Mouse (Mus musculus): ENCODE measurements around the gene Rnf19b. TPM values are rescaled to one million over a fixed set of nuclear protein-coding genes. Genes with fewer than 3 reads are reported as not detected.

Rnf19b gene
- polyA plus RNA-seq, 1 experiment from 2014 or later: 26.5 TPM

GRCm38 (mm10) chr4:129020454-129020853, 37.6 kb upstream of the Rnf19b start:
- no peak overlapping the region for H3K4me2 ChIP-seq (ENCODE audit: low read length)
- no peak overlapping the region for H3K27ac ChIP-seq (ENCODE audit: low read length)
- H3K27me3 ChIP-seq (replicated peaks; ENCODE audit: control insufficient read depth, insufficient read depth, low read length): no peaks in the 10 kb centered on the region
- peaks cover 14% of the 10 kb centered on the region for H3K4me1 ChIP-seq (replicated peaks; ENCODE audit: control insufficient read depth, insufficient read depth, low read length)
- ATAC-seq: peak; percentile 64
- H3K4me3 ChIP-seq (replicated peaks; ENCODE audit: low read length): no peak overlapping the region
- no peaks in the 10 kb centered on the region for H3K36me3 ChIP-seq (ENCODE audit: control insufficient read depth, insufficient read depth)
- H3K9me3 ChIP-seq (ENCODE audit: control insufficient read depth, low read length): no peaks in the 10 kb centered on the region
- no peak overlapping the region for H3K9ac ChIP-seq (replicated peaks; ENCODE audit: low read depth, low read length)
- WGBS: 30% methylated on average over 6 of the region's 6 CpGs

- peaks cover 14% of the 10 kb centered on the region for H3K4me1 ChIP-seq (replicated peaks; ENCODE audit: control insufficient read depth, insufficient read depth, low read length)
- H3K27ac ChIP-seq (ENCODE audit: low read length): no peak overlapping the region
- no peak overlapping the region for H3K4me3 ChIP-seq (replicated peaks; ENCODE audit: low read length)
- no peaks in the 10 kb centered on the region for H3K9me3 ChIP-seq (ENCODE audit: control insufficient read depth, low read length)
- H3K27me3 ChIP-seq (replicated peaks; ENCODE audit: control insufficient read depth, insufficient read depth, low read length): no peaks in the 10 kb centered on the region
- H3K9ac ChIP-seq (replicated peaks; ENCODE audit: low read depth, low read length): no peak overlapping the region
- 94% methylated on average over 3 of the region's 3 CpGs for WGBS
- H3K4me2 ChIP-seq (ENCODE audit: low read length): no peak overlapping the region
- H3K36me3 ChIP-seq (ENCODE audit: control insufficient read depth, insufficient read depth): no peaks in the 10 kb centered on the region
- no peak for ATAC-seq
Measured at GRCm38 (mm10) chr4:129021426-129021825, 36.6 kb upstream of the Rnf19b start.

GRCm38 (mm10) chr4:129021886-129022285, 36.2 kb upstream of the Rnf19b start:
- WGBS: 81% methylated on average over 4 of the region's 4 CpGs
- no peak overlapping the region for H3K4me2 ChIP-seq (ENCODE audit: low read length)
- no peaks in the 10 kb centered on the region for H3K27me3 ChIP-seq (replicated peaks; ENCODE audit: control insufficient read depth, insufficient read depth, low read length)
- H3K9ac ChIP-seq (replicated peaks; ENCODE audit: low read depth, low read length): no peak overlapping the region
- no peaks in the 10 kb centered on the region for H3K9me3 ChIP-seq (ENCODE audit: control insufficient read depth, low read length)
- no peak overlapping the region for H3K4me3 ChIP-seq (replicated peaks; ENCODE audit: low read length)
- H3K27ac ChIP-seq (ENCODE audit: low read length): no peak overlapping the region
- H3K36me3 ChIP-seq (ENCODE audit: control insufficient read depth, insufficient read depth): no peaks in the 10 kb centered on the region
- H3K4me1 ChIP-seq (replicated peaks; ENCODE audit: control insufficient read depth, insufficient read depth, low read length): peaks cover 14% of the 10 kb centered on the region
- ATAC-seq: no peak

GRCm38 (mm10) chr4:129023884-129024283, 34.2 kb upstream of the Rnf19b start:
- no peaks in the 10 kb centered on the region for H3K9me3 ChIP-seq (ENCODE audit: control insufficient read depth, low read length)
- H3K4me1 ChIP-seq (replicated peaks; ENCODE audit: control insufficient read depth, insufficient read depth, low read length): peaks cover 14% of the 10 kb centered on the region
- no peak overlapping the region for H3K4me2 ChIP-seq (ENCODE audit: low read length)
- no peak overlapping the region for H3K27ac ChIP-seq (ENCODE audit: low read length)
- no peak overlapping the region for H3K9ac ChIP-seq (replicated peaks; ENCODE audit: low read depth, low read length)
- no peak overlapping the region for H3K4me3 ChIP-seq (replicated peaks; ENCODE audit: low read length)
- H3K36me3 ChIP-seq (ENCODE audit: control insufficient read depth, insufficient read depth): no peaks in the 10 kb centered on the region
- no peaks in the 10 kb centered on the region for H3K27me3 ChIP-seq (replicated peaks; ENCODE audit: control insufficient read depth, insufficient read depth, low read length)
- WGBS: 76% methylated on average over 6 of the region's 6 CpGs
- ATAC-seq: no peak

GRCm38 (mm10) chr4:129024775-129025174, 33.3 kb upstream of the Rnf19b start:
- no peaks in the 10 kb centered on the region for H3K9me3 ChIP-seq (ENCODE audit: control insufficient read depth, low read length)
- no peak for ATAC-seq
- H3K36me3 ChIP-seq (ENCODE audit: control insufficient read depth, insufficient read depth): no peaks in the 10 kb centered on the region
- H3K4me2 ChIP-seq (ENCODE audit: low read length): no peak overlapping the region
- no peak overlapping the region for H3K4me3 ChIP-seq (replicated peaks; ENCODE audit: low read length)
- no peak overlapping the region for H3K9ac ChIP-seq (replicated peaks; ENCODE audit: low read depth, low read length)
- no peak overlapping the region for H3K27ac ChIP-seq (ENCODE audit: low read length)
- 63% methylated on average over 6 of the region's 6 CpGs for WGBS
- H3K4me1 ChIP-seq (replicated peaks; ENCODE audit: control insufficient read depth, insufficient read depth, low read length): peaks cover 11% of the 10 kb centered on the region
- no peaks in the 10 kb centered on the region for H3K27me3 ChIP-seq (replicated peaks; ENCODE audit: control insufficient read depth, insufficient read depth, low read length)

GRCm38 (mm10) chr4:129025707-129026106, 32.4 kb upstream of the Rnf19b start:
- no peak for ATAC-seq
- 98% methylated on average over 3 of the region's 3 CpGs for WGBS
- H3K27me3 ChIP-seq (replicated peaks; ENCODE audit: control insufficient read depth, insufficient read depth, low read length): no peaks in the 10 kb centered on the region
- H3K4me1 ChIP-seq (replicated peaks; ENCODE audit: control insufficient read depth, insufficient read depth, low read length): peaks cover 2% of the 10 kb centered on the region; the same call in 1 of the 2 replicates
- H3K36me3 ChIP-seq (ENCODE audit: control insufficient read depth, insufficient read depth): no peaks in the 10 kb centered on the region
- H3K27ac ChIP-seq (ENCODE audit: low read length): no peak overlapping the region
- H3K4me2 ChIP-seq (ENCODE audit: low read length): no peak overlapping the region
- no peaks in the 10 kb centered on the region for H3K9me3 ChIP-seq (ENCODE audit: control insufficient read depth, low read length)
- H3K9ac ChIP-seq (replicated peaks; ENCODE audit: low read depth, low read length): no peak overlapping the region
- H3K4me3 ChIP-seq (replicated peaks; ENCODE audit: low read length): no peak overlapping the region

GRCm38 (mm10) chr4:129030746-129031145, 27.3 kb upstream of the Rnf19b start:
- H3K4me1 ChIP-seq (replicated peaks; ENCODE audit: control insufficient read depth, insufficient read depth, low read length): peaks cover 4% of the 10 kb centered on the region

GRCm38 (mm10) chr4:129031408-129031965, 26.6 kb upstream of the Rnf19b start:
- Histone ChIP-seq H3K9ac (replicated peaks; ENCODE audit: low read depth, low read length) (no peak overlapping the region), H3K4me1 (replicated peaks; ENCODE audit: control insufficient read depth, insufficient read depth, low read length) (peaks cover 4% of the 10 kb centered on the region), H3K9me3 (ENCODE audit: control insufficient read depth, low read length) (no peaks in the 10 kb centered on the region), H3K4me3 (replicated peaks; ENCODE audit: low read length) (no peak overlapping the region), H3K36me3 (ENCODE audit: control insufficient read depth, insufficient read depth) (no peaks in the 10 kb centered on the region), H3K27ac (ENCODE audit: low read length) (no peak overlapping the region), H3K4me2 (ENCODE audit: low read length) (no peak overlapping the region), H3K27me3 (replicated peaks; ENCODE audit: control insufficient read depth, insufficient read depth, low read length) (no peaks in the 10 kb centered on the region)
- ATAC-seq: no peak
- 77% methylated on average over 8 of the region's 8 CpGs for WGBS

More at GRCm38 (mm10) chr4:129030746-129031145, 27.3 kb upstream of the Rnf19b start:
- Histone ChIP-seq H3K4me2 (ENCODE audit: low read length) (no peak overlapping the region), H3K36me3 (ENCODE audit: control insufficient read depth, insufficient read depth) (no peaks in the 10 kb centered on the region), H3K4me3 (replicated peaks; ENCODE audit: low read length) (no peak overlapping the region), H3K9ac (replicated peaks; ENCODE audit: low read depth, low read length) (no peak overlapping the region), H3K9me3 (ENCODE audit: control insufficient read depth, low read length) (no peaks in the 10 kb centered on the region), H3K27me3 (replicated peaks; ENCODE audit: control insufficient read depth, insufficient read depth, low read length) (no peaks in the 10 kb centered on the region), H3K27ac (ENCODE audit: low read length) (no peak overlapping the region)
- no peak for ATAC-seq
- WGBS: 91% methylated on average over 4 of the region's 4 CpGs

- Histone ChIP-seq H3K27ac (ENCODE audit: low read length) (no peak overlapping the region), H3K36me3 (ENCODE audit: control insufficient read depth, insufficient read depth) (no peaks in the 10 kb centered on the region), H3K4me2 (ENCODE audit: low read length) (no peak overlapping the region), H3K4me3 (replicated peaks; ENCODE audit: low read length) (no peak overlapping the region), H3K27me3 (replicated peaks; ENCODE audit: control insufficient read depth, insufficient read depth, low read length) (no peaks in the 10 kb centered on the region), H3K4me1 (replicated peaks; ENCODE audit: control insufficient read depth, insufficient read depth, low read length) (peaks cover 4% of the 10 kb centered on the region), H3K9ac (replicated peaks; ENCODE audit: low read depth, low read length) (no peak overlapping the region), H3K9me3 (ENCODE audit: control insufficient read depth, low read length) (no peaks in the 10 kb centered on the region)
- WGBS: 73% methylated on average over 11 of the region's 11 CpGs
- ATAC-seq: no peak
Measured at GRCm38 (mm10) chr4:129032133-129032962, 25.7 kb upstream of the Rnf19b start.
